Mouse (Mus musculus): ENCODE data around the gene Arhgap42.
A peak's percentile ranks its signal among the peaks of the same experiment; 100 is the strongest.

Gene Arhgap42

DNA sequence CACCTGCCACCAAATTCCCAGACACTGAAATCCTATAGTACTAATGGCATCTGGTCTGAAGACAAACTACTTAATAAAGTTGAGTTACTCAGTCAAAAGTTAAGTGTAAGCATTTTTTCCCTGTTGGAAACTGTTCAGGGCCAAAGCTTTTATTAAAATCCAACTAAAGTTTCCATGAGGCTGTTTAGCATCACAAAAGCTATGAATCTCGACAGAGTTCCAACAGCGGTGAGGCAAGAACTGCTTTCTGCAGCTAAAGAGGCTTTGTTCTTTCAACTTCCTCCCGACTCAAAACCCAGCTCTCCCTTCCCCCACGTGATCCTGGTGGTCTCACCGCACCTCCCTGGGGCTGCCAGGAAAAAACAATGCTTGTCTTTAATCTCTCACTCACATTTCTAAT, 211.5 kb downstream of the Arhgap42 start:
- DNase-seq (ENCODE audit: low spot score): peak; percentile 20

DNA sequence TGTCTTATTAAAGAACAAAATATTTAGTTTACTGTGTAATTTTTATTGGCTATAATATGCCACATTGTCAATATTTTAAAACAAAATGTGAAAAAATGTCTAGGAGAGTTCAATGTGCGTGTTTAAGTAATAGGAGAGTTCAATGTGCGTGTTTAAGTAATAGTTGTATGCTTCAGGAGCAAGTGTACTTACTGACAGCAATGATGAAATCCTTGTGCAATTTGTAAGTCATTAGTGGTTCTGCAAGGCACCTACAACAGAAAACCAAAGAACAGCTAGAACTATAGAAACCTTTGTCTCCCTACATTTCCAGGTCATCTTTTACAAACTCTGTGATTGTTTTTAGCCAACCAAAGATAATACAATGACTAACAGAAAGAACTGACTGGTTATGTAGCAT, 223.8 kb downstream of the Arhgap42 start:
- no peak for DNase-seq (ENCODE audit: low spot score)

DNA sequence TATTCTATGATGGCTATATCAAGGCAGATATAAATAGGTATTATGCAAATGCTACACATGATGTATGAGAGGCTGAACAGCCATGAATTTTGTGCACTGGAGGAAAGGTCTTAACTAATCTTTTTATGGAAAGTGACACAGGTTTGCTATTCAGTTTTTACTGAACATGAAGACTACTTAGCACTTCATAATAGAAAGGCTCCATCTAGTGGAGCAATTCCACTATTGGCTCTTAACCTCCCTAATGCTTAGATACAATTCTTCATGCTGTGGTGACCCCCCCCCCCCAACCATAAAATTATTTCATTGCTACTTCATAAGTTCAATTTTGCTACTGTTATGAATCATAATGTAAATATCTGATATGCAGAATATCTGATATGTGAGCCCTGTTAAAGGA, 237.7 kb downstream of the Arhgap42 start:
- no peak for DNase-seq (ENCODE audit: low spot score)

DNA sequence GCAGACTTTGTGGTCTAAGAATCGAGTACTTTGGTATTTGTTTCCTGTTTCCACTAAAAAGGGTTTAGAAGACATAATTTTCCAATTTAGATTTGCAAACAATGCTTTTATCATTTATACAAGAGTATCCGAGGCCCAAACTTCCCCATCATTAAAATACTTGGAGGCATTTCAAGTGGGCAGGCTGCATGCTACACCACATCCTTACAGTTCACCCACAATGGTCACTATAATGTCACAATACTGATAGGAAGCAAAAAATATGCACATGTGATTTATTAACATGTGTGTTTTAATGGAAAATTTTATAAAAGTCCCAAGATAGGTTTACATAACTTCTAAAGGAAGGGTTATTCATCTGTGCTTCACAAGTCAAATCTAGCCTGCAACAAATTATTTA, 242.4 kb downstream of the Arhgap42 start:
- no peak for DNase-seq (ENCODE audit: low spot score)

DNA sequence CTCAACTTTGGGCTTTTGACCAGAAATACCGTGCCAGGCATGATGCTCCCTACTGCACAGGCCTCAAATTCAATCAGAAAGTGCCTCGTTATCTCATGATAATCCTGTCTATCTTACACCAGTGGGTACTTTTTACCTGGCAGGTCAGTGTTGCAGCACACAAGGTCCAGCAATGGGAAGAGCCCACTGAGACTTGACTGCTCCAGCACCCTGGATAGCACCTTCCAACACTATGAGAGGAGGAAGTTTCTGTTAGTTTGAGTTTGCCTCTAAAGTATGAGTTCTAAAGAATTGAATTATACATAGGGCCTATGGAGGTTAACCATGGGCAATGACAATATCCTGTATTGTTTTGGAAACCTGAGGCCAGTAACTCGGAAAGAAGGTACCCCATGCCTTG, 256.6 kb downstream of the Arhgap42 start:
- DNase-seq (ENCODE audit: low spot score): peak; percentile 16

DNA sequence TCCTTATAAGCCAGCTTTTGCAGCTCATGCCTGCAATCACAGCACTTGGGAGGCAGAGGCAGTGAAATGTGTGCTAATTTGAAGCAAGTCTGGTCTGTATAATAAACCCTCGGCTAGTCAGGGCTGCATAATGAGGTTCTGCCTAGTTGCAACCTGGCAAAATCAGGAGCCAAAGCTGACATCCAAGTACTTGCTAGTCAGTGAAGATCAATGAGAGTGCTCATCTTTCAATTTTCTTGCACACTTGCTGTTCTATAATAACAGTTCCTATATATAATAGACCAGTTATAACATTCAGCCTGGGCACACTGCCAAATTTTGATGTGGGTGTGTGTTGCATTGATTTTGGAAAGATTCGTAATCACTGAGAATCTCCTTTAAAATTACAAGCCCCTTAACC, 261.1 kb downstream of the Arhgap42 start:
- DNase-seq (ENCODE audit: low spot score): no peak

DNA sequence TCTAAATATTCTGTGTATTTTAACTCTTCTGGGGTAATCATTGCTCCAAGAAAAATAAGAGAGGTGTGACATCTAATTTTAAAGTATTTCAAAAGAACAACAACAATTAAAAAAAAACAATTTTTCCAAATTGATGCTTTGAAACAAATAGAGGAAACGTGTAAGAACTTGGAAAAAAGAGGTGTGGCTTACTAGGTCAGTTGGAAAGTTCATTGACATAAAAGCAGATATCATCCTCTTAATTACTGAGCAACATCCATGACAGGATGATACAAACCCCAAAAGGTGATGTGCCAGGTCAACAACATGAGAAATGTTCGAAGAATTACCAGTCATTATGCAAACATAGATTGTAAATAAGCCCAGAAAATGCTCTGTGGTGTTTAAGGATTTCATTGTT, 267.4 kb downstream of the Arhgap42 start, which contains the start of gene Gm16485:
Gene Gm16485, plus strand, starts transcription at position 301 of the 400 bp plus-strand sequence.
- DNase-seq (ENCODE audit: low spot score): no peak

DNA sequence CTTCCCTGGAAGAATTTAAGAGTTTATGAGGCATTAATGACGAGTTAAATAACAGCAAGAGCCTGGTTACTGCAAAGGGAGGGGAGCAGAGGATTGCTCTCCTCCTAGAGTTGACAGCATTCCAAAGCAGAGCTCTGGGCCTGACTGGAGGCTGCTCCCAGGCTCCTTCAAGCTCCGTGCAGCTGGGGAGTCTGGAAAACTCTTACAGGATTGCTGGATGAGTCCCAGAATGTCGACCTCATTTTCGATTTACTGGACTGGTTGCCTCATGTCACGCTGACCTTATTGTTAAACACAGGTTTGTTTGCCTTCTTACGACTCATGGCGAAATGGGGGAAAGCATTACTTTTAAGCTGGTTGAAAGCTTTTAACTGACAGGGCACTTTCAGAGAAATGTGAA, 268.7 kb downstream of the Arhgap42 start:
- no peak for DNase-seq (ENCODE audit: low spot score)

DNA sequence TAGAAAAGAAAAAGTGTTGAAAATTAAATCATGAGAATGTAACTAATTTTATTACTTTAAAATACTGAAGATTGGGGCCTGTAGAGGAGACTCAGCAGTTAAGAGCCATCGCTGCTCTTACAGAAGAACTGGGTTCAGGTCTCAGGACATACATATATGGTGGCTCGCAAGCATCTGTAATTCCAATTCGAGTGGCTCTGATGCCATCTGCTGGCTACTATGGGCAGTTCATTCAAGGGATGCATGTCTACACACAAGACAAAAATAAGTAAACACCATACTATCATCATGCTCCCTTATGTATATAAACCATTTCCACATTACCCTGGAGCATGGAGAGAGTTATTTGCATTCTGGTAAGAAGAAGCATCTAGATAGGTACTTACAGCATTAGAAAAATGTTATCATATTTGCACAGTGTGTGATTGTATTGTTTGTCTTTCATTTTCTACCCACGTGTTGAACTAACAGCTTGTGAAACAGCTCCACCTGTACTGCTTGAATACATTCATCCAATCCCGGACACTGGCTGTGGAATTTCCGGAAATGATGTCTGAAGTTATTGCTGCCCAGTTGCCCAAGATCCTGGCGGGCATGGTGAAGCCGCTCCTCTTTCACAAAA, 274.3 kb downstream of the Arhgap42 start:
- peak; percentile 68 for DNase-seq (ENCODE audit: low spot score)

DNA sequence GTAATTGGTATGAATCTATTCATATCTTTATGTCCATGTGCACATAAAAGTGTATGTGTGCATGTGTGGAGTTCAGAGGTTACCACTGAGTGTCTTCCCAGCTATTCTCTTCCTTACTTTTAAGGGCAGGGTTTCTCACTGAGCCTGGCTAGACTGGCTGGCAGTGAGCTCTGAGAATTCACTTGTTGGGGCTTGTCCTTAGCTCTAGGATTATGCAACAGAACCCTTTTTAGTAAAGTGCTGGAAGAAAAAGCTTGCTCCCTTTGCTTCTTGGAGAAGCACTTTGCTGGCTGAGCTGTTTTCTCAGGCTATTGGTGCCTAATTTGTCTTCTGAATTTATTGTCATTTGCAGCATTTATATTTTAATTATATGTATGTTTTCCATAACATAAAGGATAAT, 285.6 kb downstream of the Arhgap42 start:
- no peak for DNase-seq (ENCODE audit: low spot score)

Measured in embryo, embryonic 10 days (tissue).